Mouse (Mus musculus): ENCODE measurements at regions not wholly inside any gene's neighbourhood (a gene's known extent, or its start where the extent isn't known, plus 50 kb on each side); places are given as distances from the start of the nearest gene placed in this dataset.
A peak's percentile ranks its signal among the peaks of the same experiment; 100 is the strongest.

GRCm38 (mm10) chr16:73652976-73653690, 758.5 kb downstream of the Robo2 start:
- TF ChIP-seq CTCF (IDR thresholded peaks at IDR 0.05; ENCODE audit: low read depth) = no peak
- H3K4me2 ChIP-seq = no peak overlapping the region
- H3K4me3 ChIP-seq (ENCODE audit: low read depth, low read length) = no peak overlapping the region
- no peaks in the 10 kb centered on the region for H3K9me3 ChIP-seq (ENCODE audit: low read depth, low read length)
- no peaks in the 10 kb centered on the region for H3K36me3 ChIP-seq (ENCODE audit: insufficient read depth)
- no peak overlapping the region for H3K9ac ChIP-seq
- H3K27ac ChIP-seq (ENCODE audit: low read depth) = no peak overlapping the region
- H3K27me3 ChIP-seq (ENCODE audit: insufficient read depth, low read length) = no peaks in the 10 kb centered on the region
- ATAC-seq (ENCODE audit: insufficient read depth) (no peak), DNase-seq (peak; percentile 61)
- whole genome bisulfite sequencing = 94% methylated on average over 1 of the region's 1 CpGs
- no peaks in the 10 kb centered on the region for H3K4me1 ChIP-seq (ENCODE audit: insufficient read depth)

- TF ChIP-seq CTCF (IDR thresholded peaks at IDR 0.05; ENCODE audit: low read depth) = no peak
- ATAC-seq (ENCODE audit: insufficient read depth) (peak; percentile 98), DNase-seq (peak; percentile 95)
- no peaks in the 10 kb centered on the region for H3K27me3 ChIP-seq (ENCODE audit: insufficient read depth, low read length)
- 23% methylated on average over 19 of the region's 19 CpGs for WGBS
- peak overlapping the region; percentile 26; the same call in 1 of the 2 replicates for H3K27ac ChIP-seq (ENCODE audit: low read depth)
- no peaks in the 10 kb centered on the region for H3K36me3 ChIP-seq (ENCODE audit: insufficient read depth)
- no peak overlapping the region for H3K4me3 ChIP-seq (ENCODE audit: low read depth, low read length)
- no peaks in the 10 kb centered on the region for H3K4me1 ChIP-seq (ENCODE audit: insufficient read depth)
- no peaks in the 10 kb centered on the region for H3K9me3 ChIP-seq (ENCODE audit: low read depth, low read length)
- H3K4me2 ChIP-seq = peak overlapping the region; percentile 50
- H3K9ac ChIP-seq = no peak overlapping the region
These were observed 764.3 kb downstream of the Robo2 start for GRCm38 (mm10) chr16:73647201-73647782.

GRCm38 (mm10) chr16:73613017-73613416, 798.6 kb downstream of the Robo2 start:
- no peak for ATAC-seq (ENCODE audit: insufficient read depth)
- no peaks in the 10 kb centered on the region for H3K9me3 ChIP-seq (ENCODE audit: low read depth, low read length)

GRCm38 (mm10) chr16:73591421-73591820, 820.2 kb downstream of the Robo2 start:
- H3K9me3 ChIP-seq (ENCODE audit: low read depth, low read length) = no peaks in the 10 kb centered on the region
- no peaks in the 10 kb centered on the region for H3K36me3 ChIP-seq (ENCODE audit: insufficient read depth)
- no peak overlapping the region for H3K4me3 ChIP-seq (ENCODE audit: low read depth, low read length)
- TF ChIP-seq CTCF (IDR thresholded peaks at IDR 0.05; ENCODE audit: low read depth) = no peak
- WGBS = 30% methylated on average over 2 of the region's 2 CpGs
- H3K27ac ChIP-seq (ENCODE audit: low read depth) = no peak overlapping the region
- no peaks in the 10 kb centered on the region for H3K27me3 ChIP-seq (ENCODE audit: insufficient read depth, low read length)
- DNase-seq (peak; percentile 11), ATAC-seq (ENCODE audit: insufficient read depth) (no peak)
- H3K4me1 ChIP-seq (ENCODE audit: insufficient read depth) = no peaks in the 10 kb centered on the region
- H3K9ac ChIP-seq = no peak overlapping the region
- H3K4me2 ChIP-seq = no peak overlapping the region

More at GRCm38 (mm10) chr16:73613017-73613416, 798.6 kb downstream of the Robo2 start:
- H3K36me3 ChIP-seq (ENCODE audit: insufficient read depth) = no peaks in the 10 kb centered on the region
- no peaks in the 10 kb centered on the region for H3K27me3 ChIP-seq (ENCODE audit: insufficient read depth, low read length)
- H3K4me3 ChIP-seq (ENCODE audit: low read depth, low read length) = no peak overlapping the region
- H3K4me2 ChIP-seq = no peak overlapping the region
- H3K9ac ChIP-seq = no peak overlapping the region
- DNase-seq = no peak
- TF ChIP-seq CTCF (IDR thresholded peaks at IDR 0.05; ENCODE audit: low read depth) = no peak
- H3K27ac ChIP-seq (ENCODE audit: low read depth) = no peak overlapping the region
- no peaks in the 10 kb centered on the region for H3K4me1 ChIP-seq (ENCODE audit: insufficient read depth)
- WGBS = 91% methylated on average over 9 of the region's 9 CpGs

GRCm38 (mm10) chr16:73561216-73561615, 850.4 kb downstream of the Robo2 start:
- DNase-seq = no peak
- TF ChIP-seq CTCF (IDR thresholded peaks at IDR 0.05; ENCODE audit: low read depth) = no peak
- no peak for ATAC-seq (ENCODE audit: insufficient read depth)

GRCm38 (mm10) chr16:73556940-73557339, 854.7 kb downstream of the Robo2 start:
- Histone ChIP-seq H3K36me3 (ENCODE audit: insufficient read depth) (no peaks in the 10 kb centered on the region), H3K9me3 (ENCODE audit: low read depth, low read length) (no peaks in the 10 kb centered on the region), H3K9ac (no peak overlapping the region), H3K4me1 (ENCODE audit: insufficient read depth) (no peaks in the 10 kb centered on the region), H3K27me3 (ENCODE audit: insufficient read depth, low read length) (no peaks in the 10 kb centered on the region), H3K27ac (ENCODE audit: low read depth) (no peak overlapping the region), H3K4me2 (no peak overlapping the region), H3K4me3 (ENCODE audit: low read depth, low read length) (no peak overlapping the region)
- DNase-seq = no peak
- ATAC-seq (ENCODE audit: insufficient read depth) = no peak
- TF ChIP-seq CTCF (IDR thresholded peaks at IDR 0.05; ENCODE audit: low read depth) = no peak
- WGBS = 71% methylated on average over 4 of the region's 4 CpGs

More at GRCm38 (mm10) chr16:73561216-73561615, 850.4 kb downstream of the Robo2 start:
- H3K9ac ChIP-seq = no peak overlapping the region
- H3K36me3 ChIP-seq (ENCODE audit: insufficient read depth) = no peaks in the 10 kb centered on the region
- H3K4me3 ChIP-seq (ENCODE audit: low read depth, low read length) = no peak overlapping the region
- H3K27ac ChIP-seq (ENCODE audit: low read depth) = no peak overlapping the region
- H3K9me3 ChIP-seq (ENCODE audit: low read depth, low read length) = no peaks in the 10 kb centered on the region
- no peak overlapping the region for H3K4me2 ChIP-seq
- H3K4me1 ChIP-seq (ENCODE audit: insufficient read depth) = no peaks in the 10 kb centered on the region
- 56% methylated on average over 7 of the region's 7 CpGs for WGBS
- H3K27me3 ChIP-seq (ENCODE audit: insufficient read depth, low read length) = no peaks in the 10 kb centered on the region

GRCm38 (mm10) chr16:73543651-73544050, 868.0 kb downstream of the Robo2 start:
- Histone ChIP-seq H3K9ac (no peak overlapping the region), H3K36me3 (ENCODE audit: insufficient read depth) (no peaks in the 10 kb centered on the region), H3K27ac (ENCODE audit: low read depth) (no peak overlapping the region), H3K4me2 (no peak overlapping the region), H3K27me3 (ENCODE audit: insufficient read depth, low read length) (no peaks in the 10 kb centered on the region), H3K4me3 (ENCODE audit: low read depth, low read length) (no peak overlapping the region), H3K9me3 (ENCODE audit: low read depth, low read length) (no peaks in the 10 kb centered on the region), H3K4me1 (ENCODE audit: insufficient read depth) (no peaks in the 10 kb centered on the region)
- TF ChIP-seq CTCF (IDR thresholded peaks at IDR 0.05; ENCODE audit: low read depth) = no peak
- WGBS = 83% methylated on average over 3 of the region's 3 CpGs
- DNase-seq = no peak
- ATAC-seq (ENCODE audit: insufficient read depth) = no peak
